Mouse (Mus musculus) heart, postnatal 0 days (tissue): ENCODE measurements around the gene Kdm6b. TPM values are rescaled to one million over a fixed set of nuclear protein-coding genes. Genes with fewer than 3 reads are reported as not detected.
A peak's percentile ranks its signal among the peaks of the same experiment; 100 is the strongest.

ENCODE experiments used
- ATAC-seq: fragments of 200-750 bp; cut with Nextera tagmentation; 2 replicates; pipeline ENCODE4 v1.8.0; 2017; ENCODE audit warnings: low read depth, moderate number of reproducible peaks, moderate library complexity; ENCODE audit not compliant: insufficient read depth
- DNase-seq: peaks from one replicate; pipeline ENCODE4 v3.0.0-alpha.2; 2016; ENCODE audit warnings: low spot score
- H3K27ac ChIP-seq: fragments of 300-500 bp; sonication (generic); 2 replicates; pipeline ENCODE4 v1.5.1; 2014; ENCODE audit warnings: low read depth, mild to moderate bottlenecking
- H3K27me3 ChIP-seq: fragments of 300-500 bp; sonication (generic); 2 replicates; pipeline ENCODE4 v1.6.1; 2014; ENCODE audit warnings: low read length, mixed read lengths; ENCODE audit not compliant: control insufficient read depth, insufficient read depth
- H3K36me3 ChIP-seq: fragments of 300-500 bp; sonication (generic); replicated peaks from 2 replicates; pipeline ENCODE4 v1.6.1; 2014; ENCODE audit warnings: low read length, mixed read lengths; ENCODE audit not compliant: control insufficient read depth, insufficient read depth
- H3K4me1 ChIP-seq: fragments of 300-500 bp; sonication (generic); 2 replicates; pipeline ENCODE4 v1.6.1; 2014; ENCODE audit warnings: antibody characterized with exemption; ENCODE audit not compliant: control insufficient read depth, insufficient read depth
- H3K4me2 ChIP-seq: fragments of 300-500 bp; sonication (generic); 2 replicates; pipeline ENCODE4 v1.6.1; 2014; ENCODE audit warnings: low read depth, mild to moderate bottlenecking, low read length, moderate library complexity
- H3K4me3 ChIP-seq: fragments of 300-500 bp; sonication (generic); 2 replicates; pipeline ENCODE4 v1.5.1; 2014; ENCODE audit warnings: low read depth, low read length
- H3K9ac ChIP-seq: fragments of 300-500 bp; sonication (generic); replicated peaks from 2 replicates; pipeline ENCODE4 v1.6.1; 2014; ENCODE audit warnings: low read depth, low read length, mixed read lengths
- H3K9me3 ChIP-seq: fragments of 300-500 bp; sonication (generic); replicated peaks from 2 replicates; pipeline ENCODE4 v1.6.1; 2016; ENCODE audit warnings: low read length; ENCODE audit not compliant: control insufficient read depth
- CTCF ChIP-seq: IDR thresholded peaks from 2 replicates; pipeline ENCODE4 v1.5.1; 2016; ENCODE audit warnings: antibody characterized with exemption, control low read depth, low read depth
- EP300 ChIP-seq: IDR thresholded peaks from 2 replicates; pipeline ENCODE4 v1.6.1; 2016; ENCODE audit warnings: antibody characterized with exemption, low read depth
- WGBS: fragments of 180-500 bp; shearing (Covaris S2); extraction: QIAGEN DNeasy Blood & Tissue Kit; methylation state at CpG from one replicate; pipeline ENCODE4 v1.1.7; 2014; 5-methylcytosine and 5-hydroxymethylcytosine counted together
- polyA plus RNA-seq: library from polyadenylated mRNA; unstranded; fragments of >200 nt; fragmentation: Nextera tagmentation; extraction: Ambion mirVana; gene quantifications from 2 replicates; pipeline ENCODE4 v1.2.1, GENCODE M21; 2015
- total RNA-seq: library from RNA; depleted of rRNA; stranded (reverse); fragments of >200 nt; gene quantifications from 2 replicates; pipeline ENCODE4 v1.2.3, GENCODE M21; 2014; ENCODE audit warnings: low replicate concordance

Gene Kdm6b
- total and polyA plus RNA-seq, 2 experiments from 2014 or later, result 10.0 to 23.6 TPM

GRCm38 (mm10) chr11:69390400-69391034, 23.0 kb downstream of the Kdm6b start:
- DNase-seq (no peak), ATAC-seq (peak; percentile 28; the same call in 1 of the 2 replicates)
- no peak overlapping the region for H3K4me3 ChIP-seq
- no peaks in the 10 kb centered on the region for H3K36me3 ChIP-seq
- no peak overlapping the region for H3K4me2 ChIP-seq
- no peak overlapping the region for H3K9ac ChIP-seq
- H3K27ac ChIP-seq, result no peak overlapping the region
- H3K9me3 ChIP-seq, result no peaks in the 10 kb centered on the region
- no peak for TF ChIP-seq EP300
- TF ChIP-seq CTCF, result peak; percentile 70
- WGBS, result 48% methylated on average over 10 of the region's 10 CpGs
- H3K4me1 ChIP-seq, result no peaks in the 10 kb centered on the region
- no peaks in the 10 kb centered on the region for H3K27me3 ChIP-seq

GRCm38 (mm10) chr11:69389531-69390399, 23.7 kb downstream of the Kdm6b start:
- Histone ChIP-seq H3K4me2 (no peak overlapping the region), H3K27ac (no peak overlapping the region), H3K9ac (no peak overlapping the region)

GRCm38 (mm10) chr11:69388680-69389079, 24.8 kb downstream of the Kdm6b start:
- H3K27me3 ChIP-seq, result no peaks in the 10 kb centered on the region
- no peaks in the 10 kb centered on the region for H3K9me3 ChIP-seq
- H3K36me3 ChIP-seq, result no peaks in the 10 kb centered on the region
- ATAC-seq, result no peak
- TF ChIP-seq EP300, result no peak
- no peak for TF ChIP-seq CTCF
- H3K27ac ChIP-seq, result no peak overlapping the region
- no peak overlapping the region for H3K9ac ChIP-seq
- H3K4me2 ChIP-seq, result no peak overlapping the region
- WGBS, result 94% methylated on average over 4 of the region's 4 CpGs
- no peaks in the 10 kb centered on the region for H3K4me1 ChIP-seq
- no peak overlapping the region for H3K4me3 ChIP-seq
- no peak for DNase-seq

More at GRCm38 (mm10) chr11:69389531-69390399, 23.7 kb downstream of the Kdm6b start:
- Histone ChIP-seq H3K27me3 (no peaks in the 10 kb centered on the region), H3K4me3 (no peak overlapping the region), H3K4me1 (no peaks in the 10 kb centered on the region), H3K36me3 (no peaks in the 10 kb centered on the region), H3K9me3 (no peaks in the 10 kb centered on the region)
- 62% methylated on average over 14 of the region's 14 CpGs for WGBS
- TF ChIP-seq CTCF (no peak), EP300 (no peak)
- DNase-seq (no peak), ATAC-seq (no peak)

GRCm38 (mm10) chr11:69386758-69387157, 26.7 kb downstream of the Kdm6b start:
- no peaks in the 10 kb centered on the region for H3K36me3 ChIP-seq
- no peak overlapping the region for H3K9ac ChIP-seq
- H3K4me2 ChIP-seq, result no peak overlapping the region
- no peak overlapping the region for H3K4me3 ChIP-seq
- TF ChIP-seq EP300 (no peak), CTCF (no peak)
- H3K27me3 ChIP-seq, result no peaks in the 10 kb centered on the region
- WGBS, result 67% methylated on average over 7 of the region's 7 CpGs
- DNase-seq (no peak), ATAC-seq (no peak)
- H3K27ac ChIP-seq, result no peak overlapping the region
- H3K9me3 ChIP-seq, result no peaks in the 10 kb centered on the region
- H3K4me1 ChIP-seq, result 0 out of 2 replicates have a peak, but pooled peaks cover 7% of the 10 kb centered on the region

- Histone ChIP-seq H3K4me3 (no peak overlapping the region), H3K4me1 (0 out of 2 replicates have a peak, but pooled peaks cover 7% of the 10 kb centered on the region), H3K9ac (no peak overlapping the region), H3K4me2 (no peak overlapping the region), H3K27ac (no peak overlapping the region), H3K36me3 (no peaks in the 10 kb centered on the region), H3K9me3 (no peaks in the 10 kb centered on the region), H3K27me3 (no peaks in the 10 kb centered on the region)
- no peak for DNase-seq
- WGBS, result 69% methylated on average over 6 of the region's 6 CpGs
- ATAC-seq, result no peak
- TF ChIP-seq EP300 (no peak), CTCF (no peak)
These were observed 28.5 kb downstream of the Kdm6b start for GRCm38 (mm10) chr11:69384979-69385378.
